Mouse (Mus musculus) G1E (cell line): ENCODE results near the gene Kcnip4. TPM values are rescaled to one million over a fixed set of nuclear protein-coding genes. Genes with fewer than 3 reads are reported as not detected.

Source experiments
- ATAC-seq: 2 replicates; pipeline ENCODE4 v1.8.0; 2016; ENCODE audit warnings: mild to moderate bottlenecking; ENCODE audit not compliant: insufficient number of reproducible peaks, poor library complexity, low FRiP score, severe bottlenecking; ENCODE audit errors: extremely low read depth
- DNase-seq: peaks from one replicate; pipeline ENCODE4 v3.0.0; 2012; ENCODE audit warnings: low spot score
- H3K27me3 ChIP-seq: 2 replicates; pipeline ENCODE4 v1.6.1; 2012; ENCODE audit warnings: mild to moderate bottlenecking, low read length, inconsistent platforms; ENCODE audit not compliant: insufficient read depth
- H3K36me3 ChIP-seq: replicated peaks from 2 replicates; pipeline ENCODE3; 2012; ENCODE audit warnings: mild to moderate bottlenecking, inconsistent platforms
- H3K4me1 ChIP-seq: 2 replicates; pipeline ENCODE4 v1.6.1; 2012; ENCODE audit warnings: low read depth, low read length, inconsistent platforms, mixed read lengths; ENCODE audit not compliant: insufficient read depth
- H3K4me3 ChIP-seq: 2 replicates; pipeline ENCODE4 v1.5.1; 2012; ENCODE audit warnings: low read depth, mild to moderate bottlenecking, inconsistent platforms, low read length, moderate library complexity, mixed read lengths
- H3K9me3 ChIP-seq: replicated peaks from 2 replicates; pipeline ENCODE4 v1.6.1; 2012; ENCODE audit warnings: inconsistent platforms
- CTCF ChIP-seq: IDR thresholded peaks from 2 replicates; pipeline ENCODE4 v1.5.1; 2012; ENCODE audit warnings: low read depth, low read length, inconsistent platforms, mixed read lengths
- GATA1 ChIP-seq: IDR thresholded peaks from 2 replicates; pipeline ENCODE4 v1.6.1; 2012; ENCODE audit warnings: borderline replicate concordance, low read length, inconsistent platforms, mixed read lengths
- GATA2 ChIP-seq: IDR thresholded peaks from 2 replicates; pipeline ENCODE4 v1.6.1; 2012; ENCODE audit warnings: low read depth, low read length, inconsistent platforms, borderline replicate concordance
- POLR2AphosphoS5 ChIP-seq: IDR thresholded peaks from 2 replicates; pipeline ENCODE4 v1.6.1; 2012; ENCODE audit warnings: low read depth, low read length, inconsistent platforms; ENCODE audit not compliant: insufficient replicate concordance
- TAL1 ChIP-seq: conservative IDR thresholded peaks from 2 replicates; pipeline ENCODE4 v1.6.1; 2012; ENCODE audit warnings: low read depth, low read length, inconsistent platforms, mixed read lengths
- polyA plus RNA-seq: library from polyadenylated mRNA; stranded (reverse); fragments of >175 nt; gene quantifications from 2 replicates; pipeline ENCODE4 v1.2.3, GENCODE M21; 2012
- total RNA-seq, 2 experiments: library from RNA; stranded (forward) in 1 of 2; stranded (reverse) in 1 of 2; fragments of 200-1000 nt in 1 of 2; fragments of >200 nt in 1 of 2; fragmentation: Nextera tagmentation in 1 of 2; gene quantifications; 2 replicates each; pipeline ENCODE4 v1.2.3; 2014 to 2017

Kcnip4 gene
- total and polyA plus RNA-seq, 3 experiments = 0.05 to 0.38 TPM; not detected in 1

DNA sequence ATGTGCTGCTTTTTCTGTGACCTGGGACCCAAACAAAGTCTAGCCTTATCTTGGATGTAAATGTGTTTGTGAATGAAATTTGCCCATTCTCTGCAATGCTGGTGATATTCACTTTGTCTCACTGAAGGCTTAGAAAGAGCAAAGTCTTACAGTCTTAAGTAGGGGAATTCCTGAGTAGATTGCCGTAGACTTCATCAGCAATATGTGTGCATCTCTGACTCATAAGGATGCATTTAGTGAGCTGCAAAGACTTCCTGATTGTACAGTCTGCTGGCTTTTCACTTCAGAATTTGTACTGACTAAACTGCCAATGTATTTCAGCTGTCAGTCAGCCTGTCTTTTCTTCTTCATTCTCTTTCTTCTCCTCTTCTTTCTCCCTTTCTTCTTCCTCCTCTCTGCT is 1102.8 kb downstream of the Kcnip4 start:
- ATAC-seq (no peak), DNase-seq (no peak)
- Histone ChIP-seq H3K4me1 (no peaks in the 10 kb centered on the region), H3K27me3 (no peaks in the 10 kb centered on the region; the same call in 1 of the 2 replicates), H3K9me3 (no peaks in the 10 kb centered on the region), H3K4me3 (no peak overlapping the region), H3K36me3 (no peaks in the 10 kb centered on the region)
- TF ChIP-seq TAL1 (no peak), GATA1 (no peak), GATA2 (no peak), CTCF (no peak), POLR2AphosphoS5 (no peak)

DNA sequence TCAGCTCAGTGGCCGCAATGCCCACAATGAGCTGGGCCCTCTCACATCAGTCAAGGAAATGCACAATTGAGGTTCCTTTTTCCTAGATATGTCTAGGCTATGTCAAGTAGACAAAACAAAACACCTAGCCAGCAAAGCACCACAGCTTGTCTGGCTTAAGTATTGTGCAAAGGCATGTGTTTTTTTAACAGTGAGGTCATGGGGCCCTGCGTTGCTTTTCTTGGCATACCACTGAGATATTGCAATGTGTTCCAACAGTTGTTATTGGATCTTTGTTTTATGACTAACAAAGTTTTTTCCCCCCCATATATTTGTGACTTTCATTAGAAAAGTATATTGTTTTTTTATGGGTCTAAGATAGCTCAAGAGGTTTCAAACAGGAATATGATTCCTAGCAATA is 1105.0 kb downstream of the Kcnip4 start:
- H3K4me1 ChIP-seq = no peaks in the 10 kb centered on the region
- H3K27me3 ChIP-seq = no peaks in the 10 kb centered on the region; the same call in 1 of the 2 replicates
- DNase-seq = no peak
- no peak overlapping the region for H3K4me3 ChIP-seq
- H3K36me3 ChIP-seq = no peaks in the 10 kb centered on the region
- no peaks in the 10 kb centered on the region for H3K9me3 ChIP-seq
- TF ChIP-seq TAL1 = no peak
- no peak for TF ChIP-seq CTCF
- TF ChIP-seq GATA2 = no peak
- no peak for ATAC-seq

DNA sequence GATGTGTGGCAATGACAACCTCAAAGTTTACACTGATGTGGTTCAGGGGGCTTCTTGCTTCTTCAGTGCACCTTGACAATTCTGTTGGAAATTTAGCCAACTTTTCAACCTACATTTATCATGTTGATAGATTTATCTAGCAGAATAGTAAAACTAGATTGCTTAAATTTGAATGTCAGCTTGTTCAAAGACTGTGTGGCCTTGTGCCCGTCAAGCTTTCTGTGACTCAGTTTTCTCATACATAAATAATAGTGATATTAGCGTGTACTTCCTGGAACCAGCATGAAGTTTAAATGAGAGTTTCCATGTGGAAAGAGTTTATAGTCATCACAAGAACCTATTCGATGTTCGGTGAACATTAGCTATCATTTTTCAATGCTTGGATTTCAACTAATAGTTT is 1112.4 kb downstream of the Kcnip4 start:
- ATAC-seq = no peak
- Histone ChIP-seq H3K4me1 (no peaks in the 10 kb centered on the region), H3K4me3 (no peak overlapping the region), H3K27me3 (no peaks in the 10 kb centered on the region), H3K9me3 (no peaks in the 10 kb centered on the region), H3K36me3 (no peaks in the 10 kb centered on the region)
- TF ChIP-seq GATA2 (no peak), TAL1 (no peak), GATA1 (no peak)
- no peak for DNase-seq

DNA sequence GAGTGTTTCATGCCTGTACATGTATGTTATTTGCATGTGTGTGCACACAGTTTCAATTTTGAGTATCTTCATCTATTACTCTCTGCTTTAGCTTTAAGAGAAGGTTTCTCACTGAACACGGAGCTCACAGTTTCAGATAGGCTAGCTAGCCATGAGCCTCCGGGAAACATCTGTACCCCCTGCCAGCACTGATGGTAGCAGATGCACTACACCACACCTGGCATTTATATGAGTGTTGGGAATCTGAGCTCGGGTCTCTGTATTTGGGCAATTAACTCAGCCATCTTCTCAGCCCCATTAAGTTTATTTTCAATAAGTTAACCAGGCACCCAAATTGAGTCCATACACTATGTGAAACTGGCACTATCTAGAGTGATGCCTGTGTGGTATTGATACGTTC is 1113.2 kb downstream of the Kcnip4 start:
- DNase-seq (no peak), ATAC-seq (no peak)
- H3K27me3 ChIP-seq = no peaks in the 10 kb centered on the region
- H3K4me3 ChIP-seq = no peak overlapping the region
- H3K9me3 ChIP-seq = no peaks in the 10 kb centered on the region
- TF ChIP-seq CTCF (no peak), TAL1 (no peak), GATA2 (no peak), POLR2AphosphoS5 (no peak), GATA1 (no peak)
- H3K4me1 ChIP-seq = no peaks in the 10 kb centered on the region
- H3K36me3 ChIP-seq = no peaks in the 10 kb centered on the region

DNA sequence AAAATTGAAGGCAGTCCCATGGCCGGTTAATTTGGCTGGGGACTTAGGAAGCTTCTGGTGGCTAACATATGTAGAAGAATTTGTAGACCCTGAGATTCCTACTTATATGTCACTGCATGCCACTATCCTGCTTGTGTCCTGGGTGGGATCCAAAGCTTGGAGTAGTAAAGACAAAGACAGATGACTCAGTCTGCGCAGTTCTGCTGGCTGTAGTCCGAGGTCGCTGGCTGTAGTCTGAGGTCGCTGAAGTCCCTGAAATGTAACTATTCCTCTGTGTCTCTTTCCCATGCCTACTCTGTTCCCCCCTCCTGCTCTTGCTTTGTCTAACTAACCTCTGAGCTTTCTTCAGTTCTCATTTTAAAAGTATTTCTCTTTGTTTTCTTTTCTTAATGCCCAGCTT is 1114.4 kb downstream of the Kcnip4 start:
- DNase-seq (no peak), ATAC-seq (no peak)
- TF ChIP-seq TAL1 (no peak), CTCF (no peak), POLR2AphosphoS5 (no peak), GATA2 (no peak), GATA1 (no peak)
- H3K9me3 ChIP-seq = no peaks in the 10 kb centered on the region
- H3K4me1 ChIP-seq = no peaks in the 10 kb centered on the region
- H3K36me3 ChIP-seq = no peaks in the 10 kb centered on the region
- no peaks in the 10 kb centered on the region for H3K27me3 ChIP-seq
- no peak overlapping the region for H3K4me3 ChIP-seq

DNA sequence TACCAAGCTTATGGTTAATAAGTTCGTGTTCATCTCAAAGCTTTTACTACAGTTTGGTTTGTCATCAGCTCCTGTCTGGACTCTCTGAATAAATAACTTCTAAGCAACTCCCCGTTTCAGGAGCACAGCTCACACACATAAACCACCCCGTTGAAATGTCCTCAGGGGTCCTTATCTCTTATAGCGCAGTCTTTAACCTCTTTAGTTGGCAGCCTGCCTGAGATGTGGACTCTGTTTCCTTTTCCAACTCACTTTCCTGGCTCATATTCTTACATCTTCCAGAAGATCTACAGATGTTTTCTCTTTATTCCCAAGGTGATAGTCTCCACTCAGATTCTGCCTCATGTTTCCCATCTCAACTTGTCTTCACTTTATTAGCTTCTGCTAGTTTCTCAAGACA is 1116.4 kb downstream of the Kcnip4 start:
- H3K9me3 ChIP-seq = no peaks in the 10 kb centered on the region
- H3K36me3 ChIP-seq = peaks cover 4% of the 10 kb centered on the region
- H3K4me3 ChIP-seq = no peak overlapping the region
- ATAC-seq = no peak
- TF ChIP-seq TAL1 (no peak), GATA2 (no peak), CTCF (no peak), POLR2AphosphoS5 (no peak), GATA1 (no peak)
- no peak for DNase-seq
- H3K27me3 ChIP-seq = no peaks in the 10 kb centered on the region
- no peaks in the 10 kb centered on the region for H3K4me1 ChIP-seq

DNA sequence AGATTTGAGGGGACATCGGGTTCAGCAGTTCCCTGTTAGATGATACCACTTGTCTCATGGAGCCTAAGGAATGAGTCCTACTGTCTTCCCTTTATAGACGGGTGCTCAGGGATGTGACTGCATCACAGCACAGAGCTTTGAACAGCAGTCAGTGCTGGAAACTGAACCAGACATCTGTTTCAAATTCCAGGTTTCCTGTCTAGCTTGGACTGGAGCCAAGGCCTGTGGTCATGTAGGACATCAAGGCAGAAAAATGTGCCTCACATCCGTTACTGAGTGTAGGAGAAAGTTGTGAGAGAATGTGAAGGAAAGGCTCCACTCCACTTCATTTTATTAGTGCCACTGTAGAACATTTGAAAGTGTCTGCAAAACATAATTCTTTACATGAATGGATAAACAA is 1122.2 kb downstream of the Kcnip4 start:
- Histone ChIP-seq H3K4me3 (no peak overlapping the region), H3K27me3 (no peaks in the 10 kb centered on the region)
- ATAC-seq = no peak

More for the DNA sequence above, 1122.2 kb downstream of the Kcnip4 start:
- TF ChIP-seq POLR2AphosphoS5 (no peak), CTCF (no peak), GATA1 (no peak)
- no peak for DNase-seq
- Histone ChIP-seq H3K4me1 (no peaks in the 10 kb centered on the region), H3K9me3 (no peaks in the 10 kb centered on the region), H3K36me3 (peaks cover 18% of the 10 kb centered on the region)
